Mouse (Mus musculus) cerebellum, adult 9-11 months (tissue): Measurements from ENCODE around the gene Rpl5.
"Not testable (repeated sequence)": the region's sequence is repeated elsewhere in the genome, so short reads cannot be mapped to it uniquely, and the experiment has no call there.

Source experiments
- DNase-seq: peaks from one replicate; pipeline ENCODE4 v3.0.0; 2022

Rpl5 gene

DNA sequence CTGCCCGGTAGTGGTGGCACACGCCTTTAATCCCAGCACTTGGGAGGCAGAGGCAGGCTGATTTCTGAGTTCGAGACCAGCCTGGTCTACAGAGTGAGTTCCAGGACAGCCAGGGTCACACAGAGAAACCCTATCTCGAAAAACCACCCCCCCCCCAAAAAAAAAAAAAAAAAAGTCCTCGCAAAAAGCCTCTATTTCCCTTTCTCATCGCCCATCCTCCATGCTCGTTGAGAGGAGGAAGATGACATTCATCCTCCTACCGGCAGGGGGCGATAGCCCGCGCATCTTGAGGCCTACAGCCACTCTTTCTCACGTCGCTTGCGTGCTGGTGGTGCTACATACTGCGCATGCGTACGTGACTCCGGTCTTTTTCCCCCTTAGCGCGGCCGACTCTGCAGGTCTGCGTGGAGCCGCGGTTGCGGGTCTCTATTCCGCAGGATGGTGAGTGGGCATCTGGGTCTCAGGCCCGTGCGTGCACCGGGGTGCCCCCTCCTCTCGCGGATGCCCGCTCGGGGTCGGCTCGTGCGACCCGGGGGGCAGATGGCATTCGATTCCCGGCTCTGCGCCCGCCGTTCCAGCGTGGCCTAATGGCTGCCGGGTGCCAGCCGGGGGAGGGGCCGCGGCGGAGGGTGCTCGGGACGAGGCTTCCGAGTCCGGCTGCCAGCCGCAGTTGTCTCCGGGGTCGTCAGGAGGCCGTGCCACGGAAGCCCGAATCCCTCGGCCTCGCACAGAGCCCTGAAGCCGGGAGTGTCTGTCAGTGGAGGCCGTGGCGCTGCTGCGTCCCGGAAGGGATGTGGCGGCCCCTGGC is at the start of gene Rpl5:
TSS of gene Rpl5 (plus strand) at position 297 of the 808 bp plus-strand sequence.
- peak; percentile 95 for DNase-seq

DNA sequence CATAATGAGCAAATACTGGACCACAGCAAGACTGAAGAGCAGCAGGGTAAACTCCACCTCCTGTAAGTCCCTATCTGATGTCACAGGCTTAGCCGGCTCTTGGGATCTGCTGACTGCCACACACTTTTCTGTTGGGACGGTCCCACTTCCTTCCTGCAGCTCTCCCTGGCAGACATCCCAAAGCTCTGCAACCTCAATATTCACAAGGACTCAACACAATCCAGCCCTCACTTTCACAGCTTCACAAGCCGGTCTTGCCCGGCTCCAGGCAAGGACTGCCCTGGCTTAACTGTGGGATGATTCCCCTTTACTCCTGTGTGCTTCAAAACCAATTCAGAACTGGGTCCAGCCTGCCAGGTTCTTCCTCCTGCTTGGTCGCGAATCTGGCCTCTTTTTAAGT is 46.5 kb upstream of the Rpl5 start:
- DNase-seq, result no peak

DNA sequence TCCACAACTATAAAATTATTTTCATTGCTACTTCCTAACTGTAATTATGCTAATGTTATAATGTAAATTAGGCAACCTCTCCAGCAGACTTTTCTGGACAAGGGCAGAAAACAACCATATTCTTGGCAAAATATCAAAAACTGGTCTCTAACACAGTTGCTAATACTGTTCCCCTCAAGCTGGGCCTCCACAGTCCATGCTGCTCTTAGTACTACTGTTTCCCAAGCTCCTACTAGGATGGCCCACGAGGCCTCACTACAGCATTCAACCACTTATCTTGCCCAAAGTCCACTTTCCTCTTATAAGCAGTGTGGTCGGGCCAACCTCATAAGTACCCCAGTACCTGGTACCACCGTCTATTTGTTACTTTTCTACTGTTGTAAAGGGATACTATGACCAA is 45.7 kb upstream of the Rpl5 start:
- no peak for DNase-seq

DNA sequence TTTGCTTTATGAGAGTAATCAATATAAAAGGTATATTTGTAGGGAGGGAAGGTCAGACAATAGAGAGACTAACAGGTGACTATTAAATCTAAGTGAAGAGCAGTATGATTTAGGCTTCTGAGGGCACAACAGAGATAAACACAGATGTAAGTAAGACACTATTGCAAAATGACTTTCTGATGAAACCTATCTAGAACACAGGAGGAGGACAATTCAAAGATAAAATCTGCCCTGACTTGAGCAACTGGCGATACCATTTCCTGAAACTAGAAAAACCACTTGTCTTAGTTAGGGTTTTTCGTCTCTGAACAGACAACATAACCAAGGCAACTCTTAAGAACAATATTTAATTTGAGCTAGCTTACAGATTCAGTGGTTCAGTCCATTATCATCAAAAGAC is 44.8 kb upstream of the Rpl5 start:
- no peak for DNase-seq

DNA sequence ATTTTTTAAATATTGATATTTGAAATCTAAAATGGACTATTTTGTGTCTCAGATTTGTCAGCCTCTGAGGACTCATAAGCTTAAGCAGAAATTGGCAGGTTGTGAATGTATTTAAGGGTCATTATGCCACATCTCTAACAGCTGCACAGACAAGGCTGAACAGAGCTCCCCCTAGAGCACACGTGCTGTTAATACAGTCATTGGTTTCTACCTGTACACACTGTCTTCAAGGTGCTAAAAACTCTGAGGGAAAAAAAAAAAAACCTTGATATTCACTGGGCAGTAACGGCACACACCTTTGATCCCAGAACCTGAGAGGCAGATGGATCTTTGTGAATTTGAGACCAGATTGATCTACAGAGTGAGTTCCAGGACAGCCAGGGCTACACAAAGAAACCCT is 41.3 kb upstream of the Rpl5 start:
- DNase-seq, result no peak

DNA sequence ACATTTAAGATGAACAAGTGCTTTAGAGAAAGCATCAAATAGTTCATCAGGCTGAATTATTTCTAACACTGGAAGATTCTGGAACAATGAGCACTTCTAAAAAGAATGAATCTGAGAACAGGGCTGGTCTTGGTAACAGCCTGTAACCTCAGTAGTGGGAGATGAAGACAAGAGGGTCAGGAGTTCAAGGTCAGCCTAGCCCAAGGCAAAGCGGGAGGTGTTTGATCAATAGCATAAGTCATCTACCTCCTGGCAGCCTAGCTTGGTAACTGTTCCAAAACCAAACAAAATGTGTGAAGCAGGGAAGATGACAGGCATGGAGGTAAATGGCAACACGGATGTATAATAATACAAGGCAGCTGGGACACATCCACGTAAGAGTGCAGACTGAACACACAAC is 36.3 kb upstream of the Rpl5 start:
- DNase-seq, result no peak

DNA sequence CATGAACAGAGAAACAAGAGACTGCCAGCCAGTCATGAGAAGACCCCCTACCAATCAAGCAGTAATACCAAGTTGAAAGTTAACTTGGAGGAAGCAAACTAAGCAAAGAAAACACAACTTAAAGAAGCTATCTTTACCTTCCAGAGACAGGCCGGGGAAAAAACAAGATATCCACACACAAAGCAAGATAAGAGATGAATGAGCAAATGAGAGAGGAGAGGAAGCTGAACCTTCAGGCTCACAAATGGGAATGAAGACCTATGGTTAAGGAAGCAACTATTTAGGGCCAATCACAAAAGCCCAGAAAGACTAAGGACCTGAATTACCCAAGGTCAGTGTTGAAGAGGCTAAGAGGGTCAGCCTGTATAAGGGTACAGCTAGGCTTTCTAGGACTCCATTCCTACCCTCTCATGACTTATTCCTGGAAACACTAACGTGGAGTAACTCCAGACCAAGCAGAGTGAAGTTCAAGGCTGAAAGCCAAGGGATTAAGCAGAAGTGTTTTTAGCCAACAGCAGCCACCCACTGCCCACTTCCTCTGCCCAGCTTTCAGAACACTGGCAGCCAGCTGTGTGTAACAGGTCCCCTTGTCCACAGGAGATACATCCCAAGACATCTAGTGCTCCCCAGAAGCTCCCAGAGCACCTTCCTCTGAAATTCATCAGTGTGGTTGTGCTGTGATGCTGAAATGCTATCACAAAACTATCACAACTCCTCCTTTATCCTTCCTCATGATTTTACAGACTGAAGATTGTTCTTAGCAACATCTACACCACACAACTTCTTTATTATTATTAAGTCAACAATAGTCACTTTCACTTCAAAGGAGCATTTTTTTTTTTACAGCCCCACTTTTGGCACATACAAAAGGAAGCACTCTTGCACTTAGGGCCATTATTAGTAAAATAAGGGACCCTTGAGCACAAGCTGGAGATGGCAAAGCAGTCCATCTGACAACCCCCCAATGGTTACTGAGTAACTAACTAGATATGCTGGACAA is 33.9 kb upstream of the Rpl5 start:
- no peak for DNase-seq

DNA sequence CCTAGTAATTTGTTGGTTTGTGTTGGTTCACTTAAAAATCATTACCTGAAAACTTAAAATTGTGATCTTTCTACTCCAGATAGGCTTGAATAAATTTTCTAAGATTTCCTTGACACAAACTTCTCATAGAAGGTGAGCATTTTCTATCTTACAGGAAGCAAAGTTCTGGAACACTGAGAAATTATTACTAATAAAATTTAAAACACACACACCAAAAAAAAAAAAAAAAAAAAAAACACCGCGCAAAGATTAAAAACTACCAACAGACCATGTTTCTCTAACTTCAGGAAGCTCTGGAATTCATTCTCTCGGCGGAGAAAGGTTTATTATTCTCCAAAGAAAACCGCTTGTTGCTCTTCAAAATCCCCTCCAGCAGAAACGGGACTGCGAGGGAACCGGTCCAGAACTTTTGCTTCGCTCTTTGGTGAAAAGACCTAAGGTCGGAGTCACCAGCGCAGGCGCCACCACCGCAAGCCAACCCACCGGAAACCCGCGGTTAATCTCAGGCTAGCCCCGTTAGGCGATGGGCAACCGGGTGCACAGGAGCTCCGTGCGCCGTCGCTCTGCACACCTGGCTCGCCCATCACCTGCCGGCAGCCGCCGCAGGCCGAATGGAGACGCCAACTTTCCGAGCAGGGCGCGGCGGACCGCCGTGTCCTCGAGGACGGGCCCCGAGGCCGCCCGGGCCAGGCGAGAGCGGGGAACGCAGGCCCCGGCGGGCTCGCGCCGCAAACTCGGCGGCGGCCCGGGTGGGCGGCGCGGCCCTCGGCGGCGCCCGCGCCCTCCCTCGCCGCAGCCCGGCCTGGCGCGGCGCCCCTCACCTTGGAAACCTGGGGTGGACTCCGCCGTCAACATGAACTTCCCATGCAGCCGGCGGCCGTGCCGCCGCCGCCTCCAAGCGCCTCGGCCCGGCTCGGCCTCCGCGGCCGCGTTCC is 32.1 kb upstream of the Rpl5 start:
- peak; percentile 50 for DNase-seq

DNA sequence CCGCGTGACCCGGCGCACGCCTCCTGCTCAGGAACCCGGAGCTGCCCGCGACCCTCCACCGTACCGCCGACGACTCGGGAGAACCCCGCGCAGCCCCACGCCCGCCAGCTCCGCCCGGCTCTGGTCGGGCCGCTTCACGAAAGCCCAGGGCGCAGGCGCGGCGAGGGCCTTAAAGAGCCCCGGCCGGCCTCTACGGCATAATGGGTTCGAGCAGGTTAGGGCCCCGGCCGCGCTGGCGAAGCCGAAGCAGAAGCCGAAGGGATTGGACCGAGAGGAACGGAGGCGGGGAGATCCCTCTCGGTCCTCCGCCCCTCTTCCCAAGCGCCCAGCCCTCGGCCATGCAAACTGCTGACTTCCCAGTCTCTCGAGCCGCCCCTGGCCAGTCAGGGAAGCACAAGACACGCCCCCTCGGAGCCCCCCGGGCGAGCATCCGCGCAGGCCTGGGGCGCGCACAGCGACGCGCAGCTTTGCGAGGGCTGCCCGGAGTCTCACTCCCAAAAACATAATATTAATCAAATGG is 31.3 kb upstream of the Rpl5 start:
- DNase-seq, result peak; percentile 93

DNA sequence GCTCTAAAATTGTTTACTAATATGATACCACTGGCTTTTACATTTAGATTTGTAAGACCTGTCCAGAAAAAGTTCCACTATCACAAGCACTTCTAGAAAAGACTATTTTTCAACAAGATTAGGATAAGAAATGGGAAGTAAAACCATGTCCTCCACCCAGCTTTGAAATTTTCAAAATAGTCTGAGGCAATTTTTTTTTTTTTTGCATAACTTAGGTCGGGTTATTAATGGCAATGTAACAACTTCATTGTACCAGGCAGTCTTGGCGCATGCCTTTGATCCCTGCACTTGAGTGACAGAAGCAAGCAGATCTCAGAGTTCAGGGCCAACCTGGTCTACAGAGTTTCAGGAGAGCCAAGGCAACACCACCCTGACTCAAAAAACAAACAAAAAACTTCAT is 30.6 kb upstream of the Rpl5 start:
- DNase-seq, result no peak

DNA sequence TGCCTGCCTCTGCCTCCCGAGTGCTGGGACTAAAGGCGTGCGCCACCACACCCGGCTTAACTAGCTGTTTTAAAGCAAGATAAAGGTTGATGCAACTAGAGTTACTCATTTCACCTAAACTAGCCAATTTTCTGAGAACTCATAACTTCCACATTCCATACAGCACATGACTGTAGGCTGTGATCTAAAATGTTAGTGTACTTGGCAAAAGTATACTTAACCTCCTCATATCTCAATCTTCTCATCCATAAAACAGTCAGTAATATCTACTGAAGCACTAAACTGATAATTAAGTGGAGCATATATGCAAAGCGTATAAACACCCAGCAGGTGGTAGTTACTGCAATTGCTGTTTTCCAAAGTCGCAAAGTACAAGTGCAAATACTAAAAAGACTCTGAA is 27.0 kb upstream of the Rpl5 start:
- DNase-seq, result no peak

DNA sequence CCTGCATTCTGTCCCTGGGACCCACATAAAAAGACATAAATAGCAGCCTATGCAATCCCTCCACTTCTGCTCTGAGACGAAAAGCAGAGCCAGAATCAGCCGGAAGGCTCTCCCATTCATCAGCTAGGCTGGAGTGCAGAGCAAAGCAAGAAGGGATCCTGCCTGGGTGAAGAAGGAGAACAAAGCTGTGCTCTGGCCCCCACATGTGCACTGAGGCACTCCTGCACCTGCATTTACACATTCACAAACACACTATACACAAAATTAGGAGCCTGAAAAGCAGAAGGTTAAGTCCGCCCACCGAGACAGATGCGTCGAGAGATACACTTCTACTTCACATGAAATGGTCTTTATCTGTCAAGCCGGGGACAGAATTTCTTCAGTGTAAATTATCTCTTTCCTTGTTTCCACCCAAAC is 26.4 kb upstream of the Rpl5 start:
- no peak for DNase-seq

- no peak for DNase-seq
Measured at GRCm38 (mm10) chr5:107874561-107875260, 25.6 kb upstream of the Rpl5 start, which contains the start of gene Evi5. TSS of gene Evi5 (minus strand) at chr5:107875107.

DNA sequence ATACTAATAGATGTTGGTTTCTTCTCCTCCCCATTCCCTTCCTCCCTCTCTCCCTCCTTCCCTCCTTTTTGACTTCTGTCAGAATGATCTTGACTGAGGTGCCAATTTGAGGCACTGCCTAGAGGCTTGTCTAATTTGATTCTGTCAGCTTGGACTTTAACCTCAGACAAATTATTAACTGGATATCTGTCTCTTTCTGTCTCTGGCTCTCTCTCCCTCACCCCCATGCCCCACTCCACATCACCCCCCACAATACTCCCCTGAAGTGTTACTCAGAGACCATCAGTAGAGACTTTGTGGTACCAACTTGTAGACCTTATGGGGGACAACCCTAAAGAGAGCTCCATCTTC is 25.1 kb upstream of the Rpl5 start:
- DNase-seq, result no peak

DNA sequence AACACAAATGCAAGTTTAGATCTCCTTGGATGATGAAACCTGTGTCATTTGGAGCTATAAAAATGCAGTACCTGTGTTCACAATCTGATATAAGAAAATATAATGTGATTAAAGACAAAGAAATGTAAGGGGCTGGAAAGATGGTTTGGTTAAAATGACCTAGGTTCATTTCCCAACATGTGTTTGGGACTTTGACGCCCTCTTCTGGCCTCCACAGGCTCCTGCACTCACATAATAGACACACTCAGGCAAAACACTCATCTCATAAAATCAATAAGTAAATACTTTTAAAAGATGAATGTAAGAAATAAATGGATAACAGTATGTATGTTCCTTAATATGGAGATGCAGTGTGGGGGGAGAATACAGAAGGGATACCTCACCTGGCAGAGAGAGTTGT is 23.2 kb upstream of the Rpl5 start:
- DNase-seq, result no peak

- DNase-seq, result no peak
Measured at GRCm38 (mm10) chr5:107880710-107881109, 19.6 kb upstream of the Rpl5 start.

DNA sequence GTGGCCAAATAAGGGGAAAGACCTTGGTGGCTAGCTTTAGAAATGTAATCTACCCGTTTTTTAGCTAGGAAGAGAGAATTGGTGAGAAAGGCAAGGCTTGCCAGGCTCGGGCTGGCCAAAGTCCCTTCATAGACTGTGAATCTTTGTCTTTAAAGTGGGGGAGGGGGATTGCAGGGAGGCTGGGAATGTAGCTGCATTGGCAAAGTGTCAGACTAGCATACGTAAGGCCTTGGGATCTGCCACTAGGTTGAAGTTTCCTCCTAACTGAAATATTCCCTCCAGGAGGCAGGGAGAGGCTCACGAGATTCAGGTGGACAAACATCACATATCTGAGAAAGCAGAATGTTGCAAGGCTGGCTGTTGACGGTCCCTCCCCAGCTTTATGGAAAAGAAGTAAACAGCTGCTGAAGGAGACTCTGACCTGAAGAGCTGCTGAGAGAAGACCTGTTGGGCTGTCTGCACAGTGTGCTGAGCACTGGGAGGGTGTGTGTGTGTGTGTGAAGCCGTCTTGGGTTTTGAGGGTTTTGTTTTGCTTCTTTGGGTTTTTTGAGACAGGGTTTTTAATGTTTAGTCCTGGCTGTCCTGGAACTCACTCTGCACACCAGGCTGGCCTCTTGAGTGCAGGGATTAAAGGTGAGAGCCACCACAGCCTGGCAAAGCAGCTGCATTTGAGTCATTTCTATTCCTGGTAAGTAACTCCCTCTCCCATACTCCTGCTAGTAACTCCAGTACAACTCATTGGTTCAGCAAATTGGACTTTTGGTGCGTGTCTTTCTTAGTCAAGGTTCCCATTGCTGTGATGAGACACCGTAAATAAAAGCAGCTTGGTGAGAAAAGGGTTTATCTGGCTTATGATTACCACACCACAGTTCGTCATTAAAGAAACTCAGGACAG is 10.1 kb upstream of the Rpl5 start:
- no peak for DNase-seq

- DNase-seq, result not testable (repeated sequence)
Measured at GRCm38 (mm10) chr5:107891515-107891914, 8.8 kb upstream of the Rpl5 start.

- no peak for DNase-seq
Measured at GRCm38 (mm10) chr5:107894676-107895075, 5.6 kb upstream of the Rpl5 start.

- no peak for DNase-seq
Measured at GRCm38 (mm10) chr5:107896265-107896664, 4.0 kb upstream of the Rpl5 start.
